Mouse (Mus musculus): ENCODE results near the gene Ccdc194. TPM values are rescaled to one million over a fixed set of nuclear protein-coding genes. Genes with fewer than 3 reads are reported as not detected.

Gene Ccdc194
- polyA plus RNA-seq, 1 experiment from 2014 or later = not detected

- peaks cover 24% of the 10 kb centered on the region for H3K36me3 ChIP-seq (ENCODE audit: inconsistent target)
Observed at GRCm38 (mm10) chr8:71470146-71470912, 55.2 kb downstream of the Ccdc194 start.

More at GRCm38 (mm10) chr8:71470146-71470912, 55.2 kb downstream of the Ccdc194 start:
- peaks cover 31% of the 10 kb centered on the region for H3K79me2 ChIP-seq (ENCODE audit: inconsistent target)
- 100% methylated on average over 2 of the region's 3 CpGs for WGBS (ENCODE audit: missing documents)
- H3K27ac ChIP-seq = no peak overlapping the region
- peak overlapping the region; percentile 97 for H3K4me3 ChIP-seq (ENCODE audit: inconsistent target)

Other genes starting within 250 kb of the Ccdc194 start
- 88.4 to 157 TPM (median 128 TPM) in 3 replicates for gene Use1, start 158.9 kb downstream of the Ccdc194 start, polyA plus RNA-seq (2018)
- gene Ocel1, start 154.4 kb downstream of the Ccdc194 start, polyA plus RNA-seq (2018) = 10.2 to 15.8 TPM (median 13.3 TPM) in 3 replicates
- gene Nr2f6, start 143.8 kb downstream of the Ccdc194 start, polyA plus RNA-seq (2018) = 3.7 to 12.5 TPM (median 11.6 TPM) in 3 replicates
- gene Ushbp1, start 129.9 kb downstream of the Ccdc194 start, polyA plus RNA-seq (2018) = not detected in 3 replicates
- gene Babam1, start 128.8 kb downstream of the Ccdc194 start, polyA plus RNA-seq (2018) = 69.5 to 91.2 TPM (median 74.0 TPM) in 3 replicates
- gene Ankle1, start 119.7 kb downstream of the Ccdc194 start, polyA plus RNA-seq (2018) = 0.33 to 1.1 TPM in 2 of 3 replicates, not detected in the other
- 3.6 to 9.9 TPM (median 9.8 TPM) in 3 replicates for gene Abhd8, start 62.1 kb downstream of the Ccdc194 start, polyA plus RNA-seq (2018)
- gene Mrpl34, start 60.8 kb downstream of the Ccdc194 start, polyA plus RNA-seq (2018) = 46.4 to 67.5 TPM (median 63.1 TPM) in 3 replicates
- 36.3 to 50.7 TPM (median 38.5 TPM) in 3 replicates for gene Dda1, start 56.5 kb downstream of the Ccdc194 start, polyA plus RNA-seq (2018)
- 3.4 to 7.2 TPM (median 6.4 TPM) in 3 replicates for gene Ano8, start 39.7 kb downstream of the Ccdc194 start, polyA plus RNA-seq (2018)
- gene Gtpbp3, start 37.6 kb downstream of the Ccdc194 start, polyA plus RNA-seq (2018) = 4.0 to 12.7 TPM (median 11.4 TPM) in 3 replicates
- 0.28 to 0.96 TPM in 2 of 3 replicates, not detected in the other for gene Plvap, start 14.0 kb downstream of the Ccdc194 start, polyA plus RNA-seq (2018)
- gene Bst2, start 11.7 kb upstream of the Ccdc194 start, polyA plus RNA-seq (2018) = 155 to 1,074 TPM (median 938 TPM) in 3 replicates
- 30.1 to 92.7 TPM (median 76.2 TPM) in 3 replicates for gene Mvb12a, start 17.2 kb upstream of the Ccdc194 start, polyA plus RNA-seq (2018)
- 3.2 to 9.9 TPM (median 8.7 TPM) in 3 replicates for gene Tmem221, start 33.2 kb upstream of the Ccdc194 start, polyA plus RNA-seq (2018)
- gene Nxnl1, start 40.9 kb upstream of the Ccdc194 start, polyA plus RNA-seq (2018) = not detected in 3 replicates
- 59.7 to 109 TPM (median 64.8 TPM) in 3 replicates for gene Slc27a1, start 43.2 kb upstream of the Ccdc194 start, polyA plus RNA-seq (2018)
- 36.7 to 133 TPM (median 114 TPM) in 3 replicates for gene Pgls, start 66.5 kb upstream of the Ccdc194 start, polyA plus RNA-seq (2018)
- gene Fam129c, start 71.9 kb upstream of the Ccdc194 start, polyA plus RNA-seq (2018) = 0.53 to 1.2 TPM (median 0.94 TPM) in 3 replicates
- gene Colgalt1, start 85.3 kb upstream of the Ccdc194 start, polyA plus RNA-seq (2018) = 108 to 170 TPM (median 143 TPM) in 3 replicates
- gene Unc13a, start 146.0 kb upstream of the Ccdc194 start, polyA plus RNA-seq (2018) = 0.98 to 1.4 TPM (median 1.4 TPM) in 3 replicates
- 10.8 to 16.4 TPM (median 11.3 TPM) in 3 replicates for gene Jak3, start 150.6 kb upstream of the Ccdc194 start, polyA plus RNA-seq (2018)
- 0.64 to 0.95 TPM (median 0.93 TPM) in 3 replicates for gene Insl3, start 163.5 kb upstream of the Ccdc194 start, polyA plus RNA-seq (2018)
- 13.1 to 16.5 TPM (median 14.2 TPM) in 3 replicates for gene B3gnt3, start 176.1 kb upstream of the Ccdc194 start, polyA plus RNA-seq (2018)
- 5.0 to 6.2 TPM (median 5.8 TPM) in 3 replicates for gene Fcho1, start 200.0 kb upstream of the Ccdc194 start, polyA plus RNA-seq (2018)